Mouse (Mus musculus) liver, embryonic 15.5 days (tissue): Measurements from ENCODE around the gene Clec1a. TPM values are rescaled to one million over a fixed set of nuclear protein-coding genes. Genes with fewer than 3 reads are reported as not detected.
A peak's percentile ranks its signal among the peaks of the same experiment; 100 is the strongest.

Experiments used
- ATAC-seq: fragments of 200-750 bp; cut with Nextera tagmentation; 2 replicates; pipeline ENCODE4 v1.8.0; 2017; ENCODE audit warnings: moderate number of reproducible peaks, mild to moderate bottlenecking, moderate library complexity; ENCODE audit not compliant: insufficient read depth
- H3K27ac ChIP-seq: fragments of 300-500 bp; sonication (generic); replicated peaks from 2 replicates; pipeline ENCODE4 v1.5.1; 2015; ENCODE audit warnings: mild to moderate bottlenecking, inconsistent platforms
- H3K27me3 ChIP-seq: fragments of 300-500 bp; sonication (generic); 2 replicates; pipeline ENCODE4 v1.6.1; 2015; ENCODE audit warnings: mild to moderate bottlenecking, inconsistent platforms
- H3K36me3 ChIP-seq: fragments of 300-500 bp; sonication (generic); replicated peaks from 2 replicates; pipeline ENCODE4 v1.6.1; 2015; ENCODE audit warnings: moderate library complexity, mild to moderate bottlenecking, inconsistent platforms
- H3K4me1 ChIP-seq: fragments of 300-500 bp; sonication (generic); replicated peaks from 2 replicates; pipeline ENCODE4 v1.6.1; 2015; ENCODE audit warnings: inconsistent platforms
- H3K4me2 ChIP-seq: fragments of 300-500 bp; sonication (generic); 2 replicates; pipeline ENCODE4 v1.6.1; 2015; ENCODE audit warnings: moderate library complexity, mild to moderate bottlenecking, inconsistent platforms
- H3K4me3 ChIP-seq: fragments of 300-500 bp; sonication (generic); replicated peaks from 2 replicates; pipeline ENCODE4 v1.5.1; 2015; ENCODE audit warnings: mild to moderate bottlenecking, inconsistent platforms
- H3K9ac ChIP-seq: fragments of 300-500 bp; sonication (generic); 2 replicates; pipeline ENCODE4 v1.6.1; 2015; ENCODE audit warnings: moderate library complexity, mild to moderate bottlenecking, inconsistent platforms
- H3K9me3 ChIP-seq: fragments of 300-500 bp; sonication (generic); replicated peaks from 2 replicates; pipeline ENCODE4 v1.6.1; 2016; ENCODE audit warnings: inconsistent platforms
- WGBS: fragments of 180-500 bp; shearing (Covaris S2); methylation state at CpG from one replicate; pipeline ENCODE4 v1.1.7; 2015; ENCODE audit warnings: mixed read lengths; ENCODE audit not compliant: insufficient replicate concordance; 5-methylcytosine and 5-hydroxymethylcytosine counted together
- polyA plus RNA-seq: library from polyadenylated mRNA; unstranded; fragments of >200 nt; fragmentation: Nextera tagmentation; extraction: Ambion mirVana; gene quantifications from 2 replicates; pipeline ENCODE4 v1.2.1, GENCODE M21; 2015

The Clec1a gene
- polyA plus RNA-seq, 1 experiment from 2014 or later = 0.40 TPM

DNA sequence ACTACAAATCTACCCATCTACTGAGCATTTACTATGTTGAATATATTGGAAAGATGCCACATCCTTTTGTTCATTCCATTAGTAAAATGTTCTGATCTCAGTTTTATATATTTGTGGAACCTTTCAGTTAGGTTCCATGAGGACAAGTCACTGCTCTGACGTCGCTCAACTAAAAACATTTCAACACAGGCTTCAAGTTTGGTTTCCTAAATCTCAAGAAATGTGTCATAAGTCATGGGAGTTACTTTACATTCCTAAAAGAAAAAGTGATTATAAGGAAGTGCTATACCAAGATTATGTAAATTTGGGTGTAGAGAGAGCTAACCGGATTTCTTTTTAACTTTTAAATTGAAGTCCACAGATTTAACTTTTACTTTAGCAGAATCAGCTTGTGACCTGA lies 15.8 kb downstream of the Clec1a start:
- Histone ChIP-seq H3K4me2 (no peak overlapping the region), H3K27ac (no peak overlapping the region), H3K36me3 (no peaks in the 10 kb centered on the region), H3K9me3 (no peaks in the 10 kb centered on the region), H3K4me3 (no peak overlapping the region), H3K4me1 (no peaks in the 10 kb centered on the region), H3K27me3 (no peaks in the 10 kb centered on the region), H3K9ac (no peak overlapping the region)
- no peak for ATAC-seq
- 61% methylated on average over 3 of the region's 3 CpGs for whole genome bisulfite sequencing

DNA sequence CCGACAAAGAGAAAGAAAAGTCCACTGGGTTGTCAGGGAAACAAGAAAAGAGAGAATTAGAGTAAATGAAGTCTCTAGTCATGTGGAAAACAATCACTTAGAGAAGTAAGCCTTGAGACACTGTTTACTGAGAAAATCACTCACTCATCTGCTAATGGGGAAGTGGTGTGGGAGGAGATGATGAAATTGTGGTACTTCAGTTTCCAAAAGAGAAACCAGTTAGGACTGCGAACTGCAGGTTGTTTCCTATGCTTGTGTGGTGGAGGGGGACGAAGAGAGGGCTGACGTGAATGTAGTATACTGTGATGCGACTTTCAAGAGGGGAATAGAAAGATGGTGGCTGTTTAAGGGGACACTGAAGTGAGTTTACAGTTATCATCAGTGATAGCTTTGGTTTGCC lies 17.6 kb downstream of the Clec1a start:
- H3K4me2 ChIP-seq = no peak overlapping the region
- no peaks in the 10 kb centered on the region for H3K27me3 ChIP-seq
- no peaks in the 10 kb centered on the region for H3K4me1 ChIP-seq
- 19% methylated on average over 5 of the region's 5 CpGs for WGBS
- no peak overlapping the region for H3K27ac ChIP-seq
- no peak overlapping the region for H3K9ac ChIP-seq
- no peaks in the 10 kb centered on the region for H3K36me3 ChIP-seq
- no peak overlapping the region for H3K4me3 ChIP-seq
- ATAC-seq = 0 out of 2 replicates have a peak, but pooled peaks have one; percentile 12
- H3K9me3 ChIP-seq = no peaks in the 10 kb centered on the region

DNA sequence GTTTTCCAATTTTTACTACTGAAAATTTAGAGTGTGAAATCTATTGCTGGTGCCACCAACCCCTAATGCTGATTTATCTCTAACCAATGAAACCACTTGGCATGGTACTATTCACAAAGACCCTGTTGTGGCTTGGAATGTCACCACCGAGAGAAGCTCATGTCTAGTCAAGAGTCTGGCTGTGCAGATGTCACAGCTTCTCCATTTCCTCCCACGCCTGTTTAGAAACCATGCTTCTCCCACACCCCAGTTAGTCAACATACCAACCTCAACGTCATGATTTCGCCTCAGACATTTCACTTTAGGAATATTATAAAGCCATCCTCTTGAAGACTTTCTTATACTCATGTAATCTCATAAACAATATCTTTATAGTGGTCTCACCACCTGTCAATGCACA lies 24.5 kb downstream of the Clec1a start:
- Histone ChIP-seq H3K27me3 (no peaks in the 10 kb centered on the region), H3K4me1 (0 out of 2 replicates have a peak, but pooled peaks cover 7% of the 10 kb centered on the region), H3K9ac (no peak overlapping the region), H3K4me2 (no peak overlapping the region), H3K4me3 (no peak overlapping the region), H3K36me3 (no peaks in the 10 kb centered on the region), H3K9me3 (no peaks in the 10 kb centered on the region), H3K27ac (no peak overlapping the region)
- WGBS = 30% methylated on average over 4 of the region's 4 CpGs
- ATAC-seq = no peak

DNA sequence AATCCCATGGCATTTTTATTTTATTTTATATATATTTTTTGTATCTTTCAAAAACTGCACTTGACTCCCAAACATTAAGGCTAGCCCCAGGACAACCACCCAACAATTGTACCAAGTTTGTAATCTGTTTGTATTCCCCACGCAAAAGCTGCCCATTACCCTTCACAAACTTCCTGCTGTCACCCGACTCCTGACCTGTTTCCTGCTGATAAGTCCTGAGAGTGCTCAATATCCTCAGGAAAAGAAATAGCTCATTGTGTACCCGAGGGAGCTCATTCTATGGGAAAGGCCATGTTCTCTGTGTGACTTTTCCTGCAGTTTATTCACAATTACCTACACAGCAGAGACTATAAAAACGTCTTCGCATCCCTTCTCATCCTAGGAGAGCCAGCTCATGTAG lies 26.0 kb downstream of the Clec1a start:
- Histone ChIP-seq H3K9me3 (no peaks in the 10 kb centered on the region), H3K27me3 (no peaks in the 10 kb centered on the region), H3K4me2 (no peak overlapping the region), H3K36me3 (no peaks in the 10 kb centered on the region), H3K4me3 (no peak overlapping the region), H3K27ac (no peak overlapping the region), H3K9ac (no peak overlapping the region), H3K4me1 (0 out of 2 replicates have a peak, but pooled peaks cover 7% of the 10 kb centered on the region)
- 12% methylated on average over 5 of the region's 5 CpGs for WGBS
- ATAC-seq = peak; percentile 14; the same call in 1 of the 2 replicates

DNA sequence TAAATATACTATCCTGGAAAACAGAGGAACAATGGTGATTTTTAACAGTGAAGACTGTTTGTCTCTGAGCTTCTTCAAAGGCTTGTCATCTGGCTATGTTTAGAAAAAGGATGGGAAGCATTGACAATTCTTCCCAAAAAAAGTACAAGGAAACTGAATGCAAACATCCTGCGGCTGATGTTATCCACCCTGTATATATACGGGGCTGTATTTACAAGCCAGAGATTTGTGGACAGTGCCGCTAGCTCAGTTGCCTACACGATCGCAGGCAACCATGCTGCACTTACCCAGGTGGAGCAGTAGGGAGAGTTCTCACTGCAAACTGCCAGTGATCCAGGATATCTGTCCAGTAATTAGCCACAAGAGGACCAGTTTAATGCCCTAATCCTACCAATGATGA lies 26.6 kb downstream of the Clec1a start:
- 0 out of 2 replicates have a peak, but pooled peaks cover 7% of the 10 kb centered on the region for H3K4me1 ChIP-seq
- H3K9me3 ChIP-seq = no peaks in the 10 kb centered on the region
- H3K9ac ChIP-seq = no peak overlapping the region
- no peaks in the 10 kb centered on the region for H3K36me3 ChIP-seq
- H3K4me3 ChIP-seq = no peak overlapping the region
- ATAC-seq = 0 out of 2 replicates have a peak, but pooled peaks have one; percentile 13
- H3K4me2 ChIP-seq = no peak overlapping the region
- 13% methylated on average over 5 of the region's 5 CpGs for WGBS
- H3K27ac ChIP-seq = peak overlapping the region; percentile 38; the same call in 1 of the 2 replicates
- no peaks in the 10 kb centered on the region for H3K27me3 ChIP-seq

DNA sequence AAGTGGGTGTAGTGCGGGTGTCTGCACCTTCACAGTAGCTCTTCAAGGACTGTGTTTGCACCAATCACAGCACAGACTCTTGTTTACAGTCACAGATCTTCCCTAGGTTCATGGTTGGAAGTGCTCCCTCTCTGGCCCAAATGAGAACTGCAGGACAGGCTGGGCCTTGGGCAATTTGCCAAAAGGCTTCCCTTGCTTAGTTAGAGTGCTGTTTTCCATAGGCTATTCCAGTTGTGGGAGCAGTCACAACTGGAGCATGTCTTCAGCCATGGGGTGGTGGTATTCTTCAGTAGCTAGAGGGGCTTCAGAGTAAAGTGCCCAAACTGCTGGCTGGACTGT lies 28.1 kb downstream of the Clec1a start:
- Histone ChIP-seq H3K4me1 (0 out of 2 replicates have a peak, but pooled peaks cover 7% of the 10 kb centered on the region), H3K4me2 (no peak overlapping the region), H3K4me3 (no peak overlapping the region), H3K9me3 (no peaks in the 10 kb centered on the region), H3K36me3 (no peaks in the 10 kb centered on the region), H3K9ac (no peak overlapping the region), H3K27ac (no peak overlapping the region), H3K27me3 (no peaks in the 10 kb centered on the region)
- 11% methylated on average over 1 of the region's 1 CpGs for WGBS
- peak; percentile 55; the same call in 1 of the 2 replicates for ATAC-seq

DNA sequence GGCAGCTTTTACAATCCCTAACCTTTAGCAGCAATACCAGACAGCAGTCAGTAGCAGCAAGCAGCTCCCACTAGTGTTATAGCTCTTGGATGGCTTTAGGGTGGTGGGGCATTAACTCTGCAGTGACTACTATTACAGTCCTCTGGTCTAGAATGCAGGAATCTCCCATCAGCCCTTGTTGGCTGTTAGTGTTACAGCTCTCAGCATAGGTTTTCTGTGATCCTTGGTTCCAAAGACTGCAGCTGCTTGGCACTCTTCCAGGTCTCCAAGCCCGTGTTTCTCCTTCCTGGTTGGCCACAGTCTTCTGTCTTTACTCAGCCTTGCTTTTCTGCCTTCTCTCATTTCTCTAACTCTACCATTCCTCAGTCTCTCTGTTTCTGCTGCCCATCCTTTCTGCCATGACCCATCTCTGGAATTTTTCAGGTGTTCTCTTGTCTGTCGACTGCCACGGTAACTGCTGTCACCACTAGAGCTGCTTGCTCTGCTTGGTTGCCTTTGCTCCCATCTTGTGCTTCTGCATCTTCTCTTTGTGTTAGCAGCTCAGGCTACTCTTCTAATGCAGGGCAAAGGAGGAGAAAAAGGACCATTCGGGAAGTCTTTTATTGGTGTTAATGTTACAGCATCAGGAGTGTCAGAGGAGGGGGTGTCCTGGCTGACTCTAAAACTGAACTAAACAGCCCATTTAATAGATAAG lies 28.6 kb downstream of the Clec1a start:
- Histone ChIP-seq H3K27me3 (no peaks in the 10 kb centered on the region), H3K4me3 (no peak overlapping the region), H3K9ac (no peak overlapping the region), H3K4me2 (no peak overlapping the region), H3K4me1 (0 out of 2 replicates have a peak, but pooled peaks cover 7% of the 10 kb centered on the region), H3K9me3 (no peaks in the 10 kb centered on the region), H3K36me3 (no peaks in the 10 kb centered on the region), H3K27ac (no peak overlapping the region)
- 61% methylated on average over 4 of the region's 4 CpGs for WGBS
- no peak for ATAC-seq

DNA sequence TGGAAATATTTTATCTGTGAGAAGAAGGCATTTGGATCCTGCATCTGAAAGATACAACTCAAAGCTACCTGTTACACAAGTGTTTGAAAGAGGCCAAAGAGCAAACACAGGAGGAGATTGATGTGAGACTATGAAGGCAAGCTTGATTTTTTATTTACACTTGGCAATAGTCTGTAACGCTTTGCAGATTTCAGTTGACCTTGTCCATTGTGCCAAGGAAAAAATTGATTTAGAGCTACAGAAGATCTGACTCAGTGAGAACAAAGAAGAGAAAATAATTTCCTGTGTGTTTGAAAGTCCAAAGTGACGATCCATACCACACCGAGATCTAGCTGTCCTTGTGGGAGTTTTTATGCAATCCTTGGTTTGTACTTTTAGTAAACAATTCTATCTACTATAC lies 29.5 kb downstream of the Clec1a start:
- H3K36me3 ChIP-seq = no peaks in the 10 kb centered on the region
- H3K4me2 ChIP-seq = no peak overlapping the region
- H3K9ac ChIP-seq = no peak overlapping the region
- WGBS = 68% methylated on average over 3 of the region's 3 CpGs
- no peaks in the 10 kb centered on the region for H3K27me3 ChIP-seq
- H3K27ac ChIP-seq = no peak overlapping the region
- 0 out of 2 replicates have a peak, but pooled peaks cover 7% of the 10 kb centered on the region for H3K4me1 ChIP-seq
- H3K9me3 ChIP-seq = no peaks in the 10 kb centered on the region
- no peak for ATAC-seq
- H3K4me3 ChIP-seq = no peak overlapping the region

DNA sequence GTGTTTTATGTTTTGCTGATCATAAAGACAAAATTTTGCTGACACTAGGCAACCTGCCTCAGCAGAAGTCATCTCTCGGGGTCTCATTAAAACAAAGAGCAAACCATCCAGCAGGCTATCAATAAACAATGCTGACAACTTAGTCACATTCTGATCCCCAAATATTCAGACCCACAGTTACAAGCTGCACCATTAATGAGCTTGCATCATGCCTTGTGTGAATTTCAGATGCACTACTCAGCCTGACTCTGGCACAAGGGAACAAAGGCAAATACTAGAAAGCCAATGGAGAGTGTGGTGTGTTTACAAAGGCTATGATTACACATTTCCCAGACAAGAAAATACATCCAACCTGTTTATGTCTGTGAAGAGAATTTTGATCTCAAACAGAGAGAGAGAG lies 37.6 kb downstream of the Clec1a start:
- Histone ChIP-seq H3K9me3 (no peaks in the 10 kb centered on the region), H3K4me3 (no peak overlapping the region), H3K9ac (no peak overlapping the region), H3K27me3 (no peaks in the 10 kb centered on the region), H3K36me3 (no peaks in the 10 kb centered on the region), H3K4me1 (no peaks in the 10 kb centered on the region), H3K27ac (no peak overlapping the region), H3K4me2 (no peak overlapping the region)
- ATAC-seq = no peak
- 74% methylated on average over 1 of the region's 1 CpGs for WGBS

DNA sequence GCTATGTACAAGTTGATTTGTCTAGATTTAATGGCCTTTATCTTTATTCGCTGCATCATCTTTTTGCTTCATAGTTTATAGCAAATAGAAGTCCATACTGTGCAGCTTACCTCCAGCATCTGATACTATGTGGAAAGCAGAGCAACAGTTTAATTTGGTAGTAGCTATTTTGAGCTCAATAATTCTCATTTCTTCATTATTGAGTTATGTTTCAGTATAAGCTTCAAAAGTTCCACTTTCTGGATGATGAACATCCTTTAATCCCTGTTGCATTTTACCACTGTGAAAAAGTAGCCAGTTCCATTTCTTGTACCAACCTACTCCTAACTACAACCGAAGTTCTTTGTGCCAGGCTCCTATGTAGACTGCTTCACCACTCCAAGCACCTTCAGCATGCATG lies 43.2 kb downstream of the Clec1a start, which contains the start of gene Clec9a:
TSS of gene Clec9a (plus strand) at position 301 of the 400 bp plus-strand sequence.
- ATAC-seq = no peak
- Histone ChIP-seq H3K9ac (no peak within 1 kb of the TSS), H3K4me1 (no peaks in the 10 kb centered on the region), H3K27me3 (no peaks in the 10 kb centered on the region), H3K36me3 (no peaks in the 10 kb centered on the region), H3K27ac (0 out of 2 replicates have a peak within 1 kb of the TSS, but pooled peaks have one; percentile 22), H3K4me3 (no peak within 1 kb of the TSS), H3K9me3 (no peaks in the 10 kb centered on the region), H3K4me2 (no peak within 1 kb of the TSS)
- 52% methylated on average over 2 of the region's 2 CpGs for WGBS

DNA sequence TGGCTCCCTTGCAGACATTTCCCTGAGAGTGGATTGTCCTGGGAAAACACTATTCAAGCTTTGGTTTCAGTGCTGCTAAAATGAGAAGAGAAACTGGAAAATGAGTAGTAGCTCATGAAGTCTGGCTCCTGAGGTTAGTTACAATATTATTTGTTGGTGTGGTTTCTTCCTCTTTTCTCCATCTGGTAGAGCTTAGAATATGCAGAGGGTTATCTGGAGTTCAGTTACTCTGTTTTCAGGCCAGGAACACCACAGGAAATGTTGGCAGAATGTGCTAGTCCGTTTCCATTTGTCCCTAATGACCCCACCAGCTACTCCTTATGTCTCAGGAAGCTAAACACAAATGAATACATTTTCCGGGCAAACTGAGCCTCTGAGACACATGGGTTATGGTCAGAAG lies 44.5 kb downstream of the Clec1a start:
- ATAC-seq = peak; percentile 42; the same call in 1 of the 2 replicates
- no peaks in the 10 kb centered on the region for H3K27me3 ChIP-seq
- H3K9ac ChIP-seq = no peak overlapping the region
- no peaks in the 10 kb centered on the region for H3K4me1 ChIP-seq
- H3K9me3 ChIP-seq = no peaks in the 10 kb centered on the region
- H3K36me3 ChIP-seq = no peaks in the 10 kb centered on the region
- WGBS = 9% methylated on average over 2 of the region's 2 CpGs
- H3K4me2 ChIP-seq = no peak overlapping the region
- no peak overlapping the region for H3K4me3 ChIP-seq
- H3K27ac ChIP-seq = 0 out of 2 replicates have a peak overlapping the region, but pooled peaks have one; percentile 22

DNA sequence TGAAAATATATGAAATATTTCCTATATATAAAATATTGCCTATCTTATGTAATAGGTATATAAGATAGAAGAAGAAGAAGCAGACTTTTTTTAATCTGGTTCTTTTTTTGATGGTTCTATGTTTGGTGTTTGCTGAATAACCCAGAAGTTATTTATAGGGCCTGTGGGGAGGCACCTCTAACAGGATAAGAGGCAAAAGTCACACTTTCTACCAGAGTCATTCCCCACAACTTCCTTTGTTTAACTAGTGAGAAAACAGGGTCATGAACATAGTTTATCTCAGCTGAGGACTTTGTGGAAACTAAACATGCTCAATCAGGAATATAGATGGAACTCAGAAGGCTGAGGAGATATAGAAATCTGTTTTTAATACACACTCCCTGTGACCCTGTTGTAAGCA lies 45.8 kb downstream of the Clec1a start:
- no peak for ATAC-seq
- H3K27me3 ChIP-seq = no peaks in the 10 kb centered on the region
- no peak overlapping the region for H3K27ac ChIP-seq
- no peaks in the 10 kb centered on the region for H3K36me3 ChIP-seq
- H3K4me2 ChIP-seq = no peak overlapping the region
- no peaks in the 10 kb centered on the region for H3K9me3 ChIP-seq
- no peak overlapping the region for H3K9ac ChIP-seq
- H3K4me3 ChIP-seq = no peak overlapping the region
- H3K4me1 ChIP-seq = no peaks in the 10 kb centered on the region
